Mouse (Mus musculus) fibroblast of lung, adult 2 months (primary cell): ENCODE measurements around the gene Fam228b.
"Not testable (repeated sequence)": the region's sequence is repeated elsewhere in the genome, so short reads cannot be mapped to it uniquely, and the experiment has no call there.

Experiments
- DNase-seq: peaks from one replicate; pipeline ENCODE4 v3.0.0-alpha.2; 2011; ENCODE audit warnings: low read depth

Fam228b gene

DNA sequence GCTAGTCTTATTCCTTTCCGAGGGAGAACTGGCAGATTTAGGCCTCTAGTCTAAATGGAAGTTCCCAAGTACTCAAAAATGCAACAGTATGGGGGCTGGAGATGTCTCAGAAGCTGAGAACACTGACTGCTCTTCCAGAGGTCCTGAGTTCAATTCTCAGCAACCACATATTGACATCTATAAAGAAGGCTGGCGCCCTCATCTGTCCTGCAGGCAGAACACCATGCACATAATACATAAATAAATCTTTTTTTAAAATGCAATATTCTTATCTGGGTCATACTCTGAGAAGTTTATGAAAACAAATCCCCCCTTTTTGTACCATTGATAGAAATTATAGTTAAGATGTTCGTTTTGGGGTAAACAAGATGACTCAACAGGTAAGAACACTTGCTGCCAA, 26.9 kb downstream of the Fam228b start:
- no peak for DNase-seq

DNA sequence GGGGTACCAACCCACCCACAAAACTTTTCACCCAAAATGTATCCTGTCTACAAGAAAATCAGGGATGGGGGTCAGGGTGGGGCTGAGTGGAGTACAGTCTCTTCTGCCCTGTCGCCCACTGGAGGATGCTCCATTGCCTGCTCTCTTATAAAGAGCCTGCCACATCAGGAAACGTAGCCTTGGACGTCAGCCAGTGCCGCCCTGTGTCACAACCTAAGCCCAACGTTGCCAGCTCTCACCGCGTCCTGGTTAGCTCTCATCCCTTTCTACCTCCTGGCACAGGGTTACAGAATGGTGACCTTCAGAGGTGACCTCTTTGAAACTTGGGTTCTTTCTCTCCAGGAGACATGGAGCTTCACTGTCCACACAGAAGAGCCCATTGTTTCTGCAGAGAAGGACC, 28.2 kb downstream of the Fam228b start:
- DNase-seq = no peak

DNA sequence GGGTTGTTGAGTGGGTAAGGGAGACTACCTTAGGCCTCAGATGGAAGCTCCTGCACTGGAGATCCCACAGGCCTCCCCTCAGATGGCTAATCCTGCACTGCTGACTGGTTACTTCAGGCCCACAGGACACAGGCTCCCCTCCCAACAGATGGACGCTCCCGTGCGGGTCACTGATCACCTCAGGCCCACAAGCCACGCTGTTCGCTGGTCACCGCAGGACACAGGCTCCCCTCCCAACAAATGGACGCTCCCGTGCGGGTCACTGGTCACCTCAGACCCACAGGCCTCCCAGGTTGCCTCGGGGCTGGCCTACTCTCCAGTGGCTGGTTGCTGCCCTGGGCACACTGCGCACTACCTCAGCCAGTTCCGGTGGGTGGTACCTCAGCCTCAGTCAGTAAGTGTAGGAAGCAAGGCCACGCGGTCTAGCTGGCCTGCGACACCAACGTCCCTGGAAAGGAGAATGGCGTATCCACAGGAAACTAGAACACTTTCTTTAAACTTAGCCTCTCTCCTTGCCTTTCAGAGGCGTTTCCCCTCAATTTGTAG, 31.0 kb downstream of the Fam228b start, which contains the start of gene Fam228a:
Gene Fam228a (minus strand): TSS at position 400 of the 546 bp plus-strand sequence.
- DNase-seq = no peak

DNA sequence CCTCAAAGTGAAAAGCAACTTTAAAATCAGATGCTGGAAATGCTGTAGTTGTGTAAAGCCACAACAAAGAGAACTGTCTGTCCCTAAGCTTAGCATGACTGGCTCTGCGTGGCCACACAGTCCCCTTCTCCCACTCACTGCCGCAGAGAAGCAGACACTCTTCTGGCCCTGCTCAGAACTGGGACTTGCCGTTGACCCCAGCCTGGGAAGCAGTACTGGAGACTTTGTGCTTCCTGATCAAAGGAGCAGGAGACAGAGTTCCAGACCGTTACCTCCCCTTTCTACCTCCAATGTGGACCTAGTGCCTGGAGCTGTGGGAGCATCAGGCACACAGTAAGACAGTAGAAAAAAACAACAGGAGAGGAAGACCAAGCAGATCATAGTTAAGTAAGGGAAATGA, 36.7 kb downstream of the Fam228b start:
- DNase-seq = no peak

DNA sequence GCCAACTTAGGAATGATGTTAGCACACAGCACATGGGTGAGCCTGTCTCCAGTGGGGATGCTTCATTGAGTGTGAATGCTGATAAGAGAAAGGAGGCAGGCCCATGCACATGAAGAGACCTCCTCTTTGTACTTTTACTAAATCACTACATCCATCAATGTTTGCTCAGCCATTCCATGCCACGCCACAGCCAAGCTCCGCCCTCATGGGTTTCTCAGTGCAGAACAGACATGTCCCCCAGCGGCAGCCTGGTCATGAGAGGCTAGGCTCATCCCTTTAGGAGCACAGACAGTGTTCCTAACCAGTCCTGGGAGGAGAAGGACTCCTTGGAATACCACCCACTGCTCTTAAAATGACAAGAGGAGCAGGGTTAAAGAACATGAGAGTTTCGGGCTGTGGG, 37.4 kb downstream of the Fam228b start:
- DNase-seq = no peak

DNA sequence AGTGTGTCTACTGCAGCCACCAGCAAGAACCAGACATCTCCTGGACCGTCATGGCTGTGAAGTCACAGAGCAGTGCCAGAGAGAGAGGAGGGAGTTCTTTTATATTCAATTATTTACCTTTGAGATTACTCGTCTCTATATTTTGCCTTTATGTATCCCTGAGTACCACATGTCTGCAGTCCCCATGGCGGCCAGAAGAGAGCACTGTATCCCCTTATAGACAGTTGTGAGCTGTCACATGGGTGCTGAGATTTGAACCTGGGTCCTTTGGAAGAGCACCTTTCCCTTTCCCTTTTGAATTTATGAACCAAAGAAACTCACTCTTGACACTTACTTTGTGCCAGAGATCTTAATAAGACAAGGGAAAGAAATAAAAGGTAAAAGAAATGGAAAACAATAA, 39.9 kb downstream of the Fam228b start:
- no peak for DNase-seq

DNA sequence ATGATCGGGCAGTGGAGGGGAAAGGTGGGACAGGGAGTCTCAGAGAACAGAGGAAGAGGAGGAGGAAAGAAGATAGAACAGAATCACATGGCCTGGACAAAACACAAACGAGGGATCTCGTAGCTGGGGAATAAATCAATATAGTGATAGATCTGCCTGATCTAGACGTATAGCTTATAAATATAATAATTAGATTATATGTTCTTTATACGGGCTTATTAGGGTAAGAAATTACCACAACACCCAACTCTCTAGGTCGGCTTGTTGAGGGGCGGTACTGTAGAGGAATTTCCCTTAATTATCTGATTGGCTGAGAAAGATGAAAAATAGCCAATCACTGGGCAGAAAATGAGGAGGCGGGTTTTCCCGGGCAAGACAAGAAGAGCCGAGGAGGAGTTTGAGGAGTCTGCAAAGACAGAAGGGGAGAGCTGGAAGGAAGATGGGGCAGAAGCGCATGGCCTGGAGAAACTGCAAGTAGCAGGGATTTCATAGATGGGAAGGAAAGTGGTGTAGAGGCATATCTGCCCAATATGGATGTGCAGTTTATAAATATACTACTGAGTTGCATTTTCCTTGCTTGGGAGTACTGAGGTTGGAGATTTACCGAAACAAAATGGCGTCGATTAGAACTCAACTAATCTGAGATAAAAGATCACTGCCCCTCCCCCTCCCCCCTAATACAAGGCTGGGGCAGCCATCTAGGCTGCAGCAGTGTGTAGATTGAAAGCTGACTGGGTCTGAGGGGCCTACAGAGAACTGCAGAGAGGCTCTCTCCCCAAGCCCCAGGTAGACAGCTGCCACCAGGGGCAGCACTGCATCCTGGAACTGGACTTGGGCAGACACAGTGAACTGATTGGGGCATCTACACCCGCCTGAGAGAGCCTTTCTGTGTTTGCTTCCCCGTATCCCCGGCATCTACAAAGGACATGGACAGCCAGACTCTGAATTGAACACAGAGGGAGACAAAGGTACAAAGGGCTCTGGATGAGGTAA, 49.0 kb downstream of the Fam228b start:
- DNase-seq = no peak

DNA sequence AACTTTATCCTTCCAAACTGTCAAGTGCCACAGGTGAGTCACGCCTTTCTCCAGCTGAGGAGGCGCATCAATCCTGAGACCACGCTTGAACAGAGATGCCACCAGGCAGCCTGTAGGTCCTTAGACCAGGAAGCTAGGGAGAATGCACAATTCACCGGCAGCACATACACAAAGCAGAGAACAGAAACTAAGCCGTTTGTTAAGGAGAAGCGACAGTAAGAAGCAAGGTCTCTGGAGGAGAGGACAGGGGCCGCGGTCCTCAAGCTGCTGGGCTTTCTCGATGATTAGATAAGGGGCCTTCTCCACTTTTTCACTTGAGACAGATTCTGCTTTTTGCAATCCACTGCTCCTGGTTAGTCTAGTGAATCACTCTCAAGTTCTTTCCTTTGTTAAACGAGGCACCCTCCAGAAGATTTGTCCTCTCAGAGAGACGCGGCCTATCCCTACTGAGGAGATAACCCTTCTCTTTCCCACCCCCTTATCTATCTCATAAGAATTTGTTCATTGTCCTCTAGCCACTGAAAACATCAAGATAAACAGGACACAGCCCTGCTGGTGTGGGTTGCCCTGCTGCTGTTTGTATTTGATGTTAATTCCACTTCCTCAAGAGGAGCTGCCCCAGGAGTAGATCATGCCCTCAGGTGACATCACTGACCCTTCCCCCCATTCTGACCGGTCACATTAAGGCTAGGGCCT, 49.9 kb downstream of the Fam228b start:
- DNase-seq = no peak

DNA sequence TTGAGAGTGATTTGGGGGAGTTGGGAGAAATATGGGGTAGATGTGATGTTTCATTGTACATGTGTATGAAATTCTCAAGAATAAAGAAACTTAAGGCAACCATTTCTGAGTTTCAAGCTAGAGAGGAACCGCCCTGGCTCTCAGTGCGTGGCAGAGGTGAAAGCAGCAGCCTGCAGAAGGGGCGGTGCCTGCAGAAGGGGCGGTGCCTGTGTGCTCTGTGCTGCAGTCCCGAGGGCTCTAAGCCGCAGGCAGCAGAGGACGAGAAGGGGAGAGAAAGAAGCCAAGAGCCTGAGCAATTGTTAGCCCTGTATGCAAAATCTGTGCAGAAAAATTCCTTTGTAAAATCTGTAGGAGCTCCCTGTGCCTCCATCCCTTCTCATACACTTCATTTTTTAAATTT, 51.6 kb downstream of the Fam228b start:
- no peak for DNase-seq

DNA sequence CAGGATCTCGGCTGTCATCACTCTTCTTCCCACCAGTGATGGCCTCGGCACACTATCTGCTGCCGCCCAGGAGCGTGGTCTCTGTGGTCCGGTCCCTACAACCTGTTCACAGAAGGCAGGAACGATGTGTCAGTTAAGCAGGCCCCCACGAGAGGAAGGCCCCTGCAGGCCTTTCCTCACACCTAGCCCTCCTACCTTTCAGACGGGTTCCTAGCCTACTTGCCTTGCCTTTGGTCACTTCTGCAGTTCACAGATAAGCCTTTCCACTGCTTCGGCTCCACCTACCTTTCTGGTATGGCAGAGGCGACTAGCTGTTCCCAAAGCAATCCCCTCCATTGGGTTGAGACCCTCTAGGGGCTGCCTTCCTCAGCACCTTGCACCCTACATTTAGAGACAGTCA, 53.5 kb downstream of the Fam228b start:
- no peak for DNase-seq

DNA sequence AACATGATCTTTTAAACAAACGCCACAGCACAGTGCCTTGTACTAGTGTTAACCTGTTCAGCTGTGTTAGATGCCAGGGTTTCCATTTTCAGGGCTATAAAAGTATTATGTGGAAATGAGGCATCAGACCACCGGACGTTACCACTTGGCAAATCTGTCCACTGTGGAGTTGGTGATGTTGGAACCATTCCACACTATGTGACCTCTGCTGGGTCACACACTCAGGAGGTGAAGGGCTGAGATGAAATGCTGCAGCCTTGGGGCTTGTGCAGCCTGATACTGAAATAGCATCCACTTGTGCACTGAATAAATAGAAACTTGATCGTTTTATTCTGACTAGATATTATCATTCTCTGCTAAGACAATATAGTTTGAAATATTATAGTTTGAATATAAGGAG, 55.7 kb downstream of the Fam228b start:
- DNase-seq = no peak

DNA sequence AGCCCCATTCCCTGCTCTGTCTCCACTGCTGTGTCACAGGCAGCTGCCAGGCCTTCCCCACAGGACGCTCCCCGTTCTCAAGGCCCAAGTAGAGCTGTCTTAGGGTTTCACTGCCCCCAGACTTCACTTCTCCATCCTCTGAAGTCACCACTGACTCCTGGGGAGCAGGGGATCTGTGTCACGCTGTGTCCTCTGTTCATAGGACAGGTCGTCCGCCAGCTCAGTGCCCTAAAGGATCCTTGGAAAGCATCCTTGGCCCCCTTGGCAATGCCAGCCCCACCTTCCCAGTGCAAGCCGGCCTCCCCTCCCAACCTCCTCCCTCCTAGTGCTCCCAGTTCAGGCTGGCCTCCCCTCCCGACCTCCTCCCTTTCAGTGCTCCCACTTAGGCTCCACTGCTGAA, 59.1 kb downstream of the Fam228b start:
- no peak for DNase-seq

DNA sequence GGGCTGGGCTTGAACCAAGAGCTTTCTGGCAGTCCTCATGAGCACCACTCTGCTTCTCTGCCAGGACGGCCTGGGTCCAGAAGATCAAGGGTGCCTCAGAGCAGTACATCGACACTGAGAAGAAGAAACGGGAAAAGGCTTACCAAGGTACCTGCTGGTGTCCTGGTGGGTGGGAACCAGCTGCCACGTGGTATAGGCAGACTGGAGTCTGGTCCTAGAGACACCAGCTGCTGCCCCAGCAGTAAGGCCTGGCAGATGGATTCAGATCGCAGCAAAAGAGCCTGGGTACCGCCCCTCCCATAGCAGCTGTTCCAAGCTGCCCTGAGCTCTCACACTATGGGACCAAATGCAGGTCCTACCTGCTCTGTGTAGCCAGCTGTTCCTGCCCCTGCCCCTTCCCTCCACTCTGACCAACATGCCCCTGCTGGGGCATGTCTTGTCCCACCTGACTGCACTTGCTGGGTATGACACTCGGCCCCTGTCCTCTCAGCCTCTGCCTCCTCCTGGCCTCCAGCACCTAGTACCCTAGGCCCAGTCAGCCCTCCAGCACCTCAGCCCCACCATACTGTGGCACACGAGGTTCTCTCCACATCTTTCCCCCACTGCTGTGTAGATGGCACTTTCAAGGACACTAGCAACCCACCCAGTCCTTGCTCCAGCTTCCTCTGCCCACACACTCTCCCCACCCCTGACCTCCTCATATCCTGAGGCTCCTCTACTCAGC, 60.0 kb downstream of the Fam228b start:
- DNase-seq = no peak

DNA sequence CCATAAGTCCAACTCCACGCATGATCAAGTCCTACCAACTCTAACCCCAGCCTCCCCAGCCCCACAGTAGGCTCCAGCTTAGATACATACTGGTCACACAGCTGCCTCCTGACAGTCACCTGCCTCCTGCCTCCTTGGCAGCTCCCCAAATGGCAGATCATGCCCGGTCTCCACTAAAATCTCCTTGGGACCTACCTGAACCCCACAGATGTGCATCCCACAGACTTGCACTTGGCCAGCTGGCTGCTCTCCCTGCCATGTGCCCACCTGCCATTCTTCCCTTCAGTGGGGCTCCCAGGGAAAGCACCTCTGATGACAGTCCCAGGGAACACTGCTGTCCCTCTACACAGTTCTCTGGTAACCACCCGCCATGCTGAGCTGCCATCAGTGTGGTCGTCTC, 60.8 kb downstream of the Fam228b start:
- DNase-seq = no peak

DNA sequence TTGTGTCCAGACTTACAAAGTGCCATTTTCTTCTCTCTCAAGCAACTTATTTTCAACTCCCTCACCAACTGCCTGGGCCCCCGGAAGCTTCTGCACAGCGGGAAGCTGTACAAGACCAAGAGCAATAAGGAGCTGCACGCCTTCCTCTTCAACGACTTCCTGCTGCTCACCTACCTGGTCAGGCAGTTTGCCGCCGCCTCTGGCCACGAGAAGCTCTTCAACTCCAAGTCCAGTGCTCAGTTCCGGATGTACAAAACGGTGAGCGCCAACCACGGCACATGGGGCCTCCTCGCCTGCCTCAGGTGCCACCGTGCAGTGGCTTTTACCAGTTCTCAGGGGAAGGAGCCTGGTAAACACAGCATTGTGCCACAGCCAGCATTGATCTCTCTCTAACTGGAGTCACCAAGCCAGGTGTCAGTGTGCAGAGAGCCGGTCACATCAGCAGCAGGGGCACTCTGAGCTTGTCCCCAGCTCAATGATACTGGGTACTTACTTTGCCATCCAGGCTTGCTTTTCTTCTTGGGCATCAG, 61.5 kb downstream of the Fam228b start:
- DNase-seq = no peak

DNA sequence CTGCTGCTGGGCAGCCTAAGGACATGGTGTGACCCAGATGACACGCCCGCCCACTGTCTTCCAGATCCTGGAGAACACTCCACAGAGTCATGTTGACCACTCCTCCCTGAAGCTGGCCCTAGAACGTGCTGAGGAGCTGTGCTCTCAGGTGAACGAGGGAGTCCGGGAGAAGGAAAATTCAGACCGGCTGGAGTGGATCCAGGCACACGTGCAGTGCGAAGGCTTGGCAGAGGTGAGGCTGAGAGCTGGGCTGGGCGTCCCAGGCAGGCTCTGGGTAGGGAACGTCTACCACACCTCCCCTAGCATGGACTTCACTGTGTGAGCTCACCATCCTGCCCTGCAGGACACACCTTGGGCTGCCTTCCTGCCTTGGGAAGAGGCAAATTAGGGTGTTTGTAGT, 62.2 kb downstream of the Fam228b start:
- DNase-seq = no peak

DNA sequence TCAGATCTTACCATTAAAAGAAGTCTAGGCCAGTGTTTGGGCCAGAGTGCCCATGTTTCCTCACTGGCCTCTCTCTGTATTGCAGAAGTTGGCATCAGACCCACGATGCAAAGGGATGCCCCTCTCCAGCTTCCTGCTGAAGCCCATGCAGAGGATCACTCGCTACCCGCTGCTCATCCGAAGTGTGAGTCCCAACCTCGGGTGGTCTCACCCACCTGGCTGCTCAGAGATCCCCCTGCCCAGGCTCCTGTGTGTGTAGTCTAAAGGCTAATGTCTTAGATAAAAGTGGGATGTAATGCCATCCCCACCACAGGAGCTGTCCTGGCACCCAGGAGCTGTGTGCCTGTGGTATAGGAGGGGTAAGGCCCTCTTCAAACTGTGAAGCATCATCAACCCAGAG, 62.9 kb downstream of the Fam228b start:
- DNase-seq = no peak

DNA sequence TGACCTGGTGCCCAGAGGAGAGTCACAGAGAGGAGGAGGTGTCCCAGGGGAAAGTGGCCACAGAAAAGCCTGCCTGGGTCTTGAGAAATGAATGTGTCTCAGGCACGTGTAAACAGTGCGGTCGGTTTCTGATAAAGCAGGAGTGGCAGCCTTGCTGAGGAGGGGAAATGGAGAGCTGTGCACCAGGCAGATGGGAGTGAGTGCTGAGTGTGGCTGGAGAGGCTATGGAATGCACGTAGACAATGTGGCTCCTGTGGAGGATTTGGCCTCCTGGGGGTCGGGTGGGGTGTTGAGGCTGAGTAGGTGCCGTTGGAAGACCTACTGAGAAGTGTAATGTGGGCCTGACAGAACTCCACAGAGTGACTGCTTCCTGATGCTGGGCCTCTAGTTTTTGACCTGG, 63.4 kb downstream of the Fam228b start:
- DNase-seq = not testable (repeated sequence)

DNA sequence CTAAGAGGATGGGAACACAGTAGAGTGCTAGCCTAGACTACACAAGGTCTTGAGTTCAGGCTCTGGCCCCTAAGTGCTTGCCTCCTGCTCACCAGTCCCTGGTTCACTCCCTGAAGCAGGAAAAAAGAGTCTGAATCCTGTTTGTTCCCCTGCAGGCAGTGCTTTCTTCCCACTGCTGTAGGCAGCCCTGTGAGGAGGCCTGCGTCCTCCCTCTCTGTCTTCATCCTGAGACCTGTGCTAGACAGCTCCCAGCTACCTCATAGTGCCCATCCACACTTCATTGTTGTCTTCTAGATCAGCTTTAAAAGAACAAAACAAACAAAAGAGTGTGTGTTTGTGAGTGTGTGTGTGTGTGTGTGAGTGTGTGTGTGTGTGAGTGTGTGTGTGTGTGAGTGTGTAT, 74.5 kb downstream of the Fam228b start:
- no peak for DNase-seq

DNA sequence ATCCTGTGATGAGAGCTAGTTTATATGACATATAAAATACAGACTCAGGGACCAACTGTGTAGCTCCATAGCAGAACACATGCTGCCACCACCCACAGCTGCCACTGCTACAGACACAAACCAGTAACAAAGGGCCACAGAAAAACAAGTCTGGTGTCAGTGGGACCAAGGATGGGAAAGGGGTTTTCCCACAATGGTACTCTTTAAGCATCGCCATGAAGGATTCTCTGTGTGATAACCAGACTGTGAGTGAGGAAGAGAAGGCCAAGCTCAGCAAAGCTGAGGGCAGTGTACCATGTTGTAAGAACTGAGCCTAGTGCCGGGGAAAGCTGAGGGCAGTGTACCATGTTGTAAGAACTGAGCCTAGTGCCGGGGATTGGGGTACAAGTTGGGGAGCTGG, 77.9 kb downstream of the Fam228b start:
- no peak for DNase-seq
